Mouse (Mus musculus) CD4-positive, CD25-positive, alpha-beta regulatory T cell, adult 2 months (primary cell): Measurements from ENCODE around the gene Tcf25.

Source experiments
- DNase-seq: peaks from one replicate; pipeline ENCODE4 v3.0.0-alpha.2; 2012; ENCODE audit warnings: low read depth, low spot score

Gene Tcf25

DNA sequence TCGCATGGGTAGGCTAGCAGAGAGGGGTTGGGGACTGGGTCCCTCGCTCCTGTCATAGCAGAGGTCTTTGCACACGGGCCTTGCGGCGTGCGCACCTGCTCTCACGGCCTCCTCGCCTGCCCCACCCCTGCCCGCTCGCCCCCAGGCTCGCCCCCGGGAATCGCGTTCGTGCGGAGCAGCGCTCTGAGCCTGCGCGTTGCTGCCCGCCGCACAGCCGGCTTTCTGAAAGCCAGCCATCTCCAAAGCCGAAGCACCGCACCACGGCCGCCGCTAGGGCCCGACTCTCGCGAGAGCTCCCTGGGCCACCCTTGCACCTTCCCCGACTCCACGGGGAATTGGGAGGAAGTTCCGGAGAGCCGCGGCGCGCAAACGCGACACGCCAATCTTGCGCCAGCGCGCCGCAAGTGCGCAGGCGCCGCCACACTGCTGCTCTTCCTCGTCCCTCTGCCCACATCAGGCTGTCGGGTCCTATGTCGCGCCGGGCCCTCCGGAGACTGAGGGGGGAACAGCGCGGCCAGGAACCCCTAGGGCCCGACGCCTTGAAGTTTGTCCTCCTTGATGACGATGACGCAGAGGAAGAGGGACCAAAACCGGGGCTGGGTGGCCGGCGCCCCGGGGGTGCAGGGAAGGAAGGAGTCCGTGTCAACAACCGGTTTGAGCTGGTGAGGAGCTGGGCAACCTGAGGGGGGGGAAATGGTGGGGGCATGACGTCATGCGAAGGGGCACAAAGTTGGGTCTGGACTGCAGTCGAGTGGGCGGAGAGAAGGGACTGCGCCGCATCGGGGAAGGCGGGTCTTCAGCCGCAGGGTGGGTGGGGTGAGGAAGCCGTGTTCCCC, at the start of gene Tcf25:
TSS of gene Tcf25 (plus strand) at position 351 of the 836 bp plus-strand sequence.
- peak; percentile 98 for DNase-seq

DNA sequence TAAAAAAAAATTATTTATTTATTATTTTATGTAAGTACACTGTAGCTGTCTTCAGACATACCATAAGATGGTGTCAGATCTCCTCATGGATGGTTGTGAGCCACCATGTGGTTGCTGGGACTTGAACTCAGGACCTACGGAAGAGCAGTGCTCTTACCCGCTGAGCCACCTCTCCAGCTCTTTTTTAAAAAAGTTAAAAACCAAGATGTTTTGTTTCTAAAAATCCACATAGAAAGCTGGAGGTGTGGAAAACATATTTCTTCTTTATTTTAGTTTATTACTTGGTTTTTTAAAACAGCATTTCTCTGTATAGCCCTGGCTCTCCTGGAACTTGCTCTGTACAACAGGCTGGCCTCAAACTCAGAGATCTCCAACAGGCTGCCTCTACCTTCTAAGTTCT, 45.0 kb upstream of the Tcf25 start:
- DNase-seq: no peak

DNA sequence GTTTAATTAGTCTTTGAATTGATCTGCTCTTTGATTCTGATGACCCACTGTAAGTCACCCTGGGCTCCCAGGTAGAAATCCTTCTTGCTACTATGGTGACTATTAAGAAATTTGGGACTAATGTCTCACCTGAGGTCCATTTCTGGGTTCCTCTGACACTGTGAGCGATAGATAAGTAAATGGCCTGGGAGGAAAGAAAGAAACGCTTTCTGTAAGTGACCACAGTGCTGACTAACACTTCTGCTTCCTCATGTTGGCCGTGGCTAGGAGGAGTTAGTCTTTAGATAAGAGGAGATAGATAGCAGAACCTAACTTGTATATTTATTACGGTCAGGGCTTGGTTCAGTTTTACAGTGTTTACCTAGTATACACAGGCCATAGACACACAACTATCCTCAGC, 44.2 kb upstream of the Tcf25 start:
- DNase-seq: no peak

DNA sequence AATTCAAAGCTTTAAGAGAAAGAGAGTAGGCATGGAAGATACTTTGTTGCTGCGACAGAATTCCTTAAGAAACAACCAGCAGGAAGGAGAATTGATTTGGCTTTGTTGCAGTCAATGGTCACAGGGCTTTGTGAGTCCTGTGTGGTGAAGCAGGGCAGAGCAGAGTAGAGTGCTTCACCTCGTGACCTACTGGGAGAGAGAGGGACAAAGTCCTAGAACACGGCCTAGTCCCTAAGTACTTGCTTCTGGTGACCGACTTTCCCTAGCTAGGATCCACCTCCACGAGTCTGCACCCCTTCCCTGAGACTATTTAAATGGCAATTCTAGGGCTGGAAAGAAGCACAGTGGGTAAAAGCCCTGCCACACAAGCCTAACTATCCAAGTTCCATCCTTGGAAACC, 43.6 kb upstream of the Tcf25 start:
- DNase-seq: no peak

DNA sequence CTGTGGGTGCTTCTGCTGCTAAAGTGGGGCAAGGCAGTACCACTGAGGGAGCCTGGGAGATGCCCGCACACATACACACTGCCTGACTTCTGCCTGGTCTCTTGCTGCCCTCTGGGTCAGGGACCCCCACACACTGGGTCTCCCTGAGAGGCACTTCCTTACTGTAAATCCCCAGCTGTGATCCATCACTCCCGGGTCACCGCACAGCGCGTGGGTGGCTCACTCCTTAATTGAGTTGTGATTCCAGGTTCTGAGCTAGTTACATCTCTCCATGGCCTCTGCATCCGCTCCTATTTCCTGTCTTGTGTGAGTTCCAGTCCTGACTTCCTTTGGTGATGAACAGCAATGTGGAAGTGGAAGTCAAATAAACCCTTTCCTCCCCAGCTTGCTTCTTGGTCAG, 42.9 kb upstream of the Tcf25 start:
- DNase-seq: no peak

DNA sequence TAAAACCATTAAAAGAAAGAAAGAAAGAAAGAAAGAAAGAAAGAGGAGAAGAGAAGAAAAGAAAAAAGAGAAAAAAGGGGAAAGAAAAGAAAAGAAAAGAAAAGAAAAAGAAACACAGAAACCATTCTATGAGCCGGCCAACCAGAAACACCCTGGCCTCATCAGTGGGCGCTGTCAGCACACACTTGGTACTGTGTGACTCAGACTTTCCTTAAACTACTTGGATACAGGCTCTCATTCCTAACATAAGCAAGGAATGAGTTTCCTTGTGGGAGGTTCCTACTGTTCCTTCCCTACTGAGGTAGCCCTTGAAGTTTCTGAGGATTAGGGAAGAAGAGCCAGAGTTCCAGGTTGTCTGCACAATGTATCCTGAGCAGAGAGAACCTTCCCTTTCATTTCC, 42.3 kb upstream of the Tcf25 start:
- DNase-seq: no peak

DNA sequence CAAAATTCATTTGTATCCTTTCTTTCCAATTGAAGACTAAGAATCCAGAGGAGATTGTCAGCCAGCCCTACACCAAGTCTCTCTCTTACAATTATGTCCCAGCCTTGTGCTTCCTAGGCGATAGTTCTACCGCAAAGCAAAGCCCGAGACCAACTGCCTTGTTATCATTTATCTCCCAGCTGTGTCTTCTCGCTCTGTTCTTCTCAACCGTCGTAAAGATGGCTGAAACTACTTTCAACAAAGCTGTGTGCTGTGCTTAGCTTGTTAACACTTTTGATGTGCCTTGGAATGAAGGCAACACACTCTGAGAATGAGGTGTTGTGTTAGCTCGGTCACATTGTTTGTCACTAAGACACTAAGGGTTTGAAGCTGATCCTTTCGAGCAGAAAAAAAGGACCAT, 41.7 kb upstream of the Tcf25 start:
- DNase-seq: no peak

DNA sequence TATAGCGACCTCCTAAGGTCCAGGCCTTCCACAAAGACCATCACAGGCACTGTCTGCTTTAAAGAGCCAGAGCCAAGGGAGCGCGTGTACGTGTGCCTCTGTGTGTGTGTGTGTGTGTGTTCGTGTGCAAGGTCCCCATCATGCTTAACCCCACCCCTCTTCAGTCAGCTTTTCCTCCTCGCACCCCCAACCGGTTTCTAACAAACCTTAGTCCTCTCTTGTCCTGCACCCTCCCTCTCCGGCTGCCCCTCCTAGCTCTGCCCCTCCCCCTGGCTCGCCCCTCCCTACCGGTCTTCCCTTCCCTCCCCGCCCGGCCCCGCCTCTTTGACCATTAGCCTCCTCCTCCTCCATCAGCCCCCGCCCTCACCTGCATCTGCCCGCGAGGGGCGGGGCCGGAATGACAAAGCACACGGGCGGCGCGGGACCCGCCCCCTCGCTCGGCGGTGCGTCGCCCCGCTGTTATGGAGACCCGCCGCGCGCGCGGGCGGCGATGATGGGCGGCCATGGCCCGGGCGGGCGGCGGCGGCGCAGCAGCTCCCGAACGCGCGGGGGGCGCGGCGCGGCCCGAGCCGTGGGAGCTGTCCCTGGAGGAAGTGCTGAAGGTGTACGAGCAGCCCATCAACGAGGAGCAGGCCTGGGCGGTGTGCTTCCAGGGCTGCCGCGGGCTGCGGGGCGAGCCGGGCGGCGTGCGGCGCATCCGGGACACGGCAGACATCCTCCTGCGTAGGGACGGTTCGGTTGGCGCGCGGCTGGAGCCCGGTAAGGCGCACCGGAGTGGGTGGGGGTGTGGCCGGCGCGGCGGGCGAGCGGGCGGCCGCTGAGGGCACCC, 41.1 kb upstream of the Tcf25 start, which contains the start of gene Spire2:
TSS of gene Spire2 (plus strand) at position 452 of the 829 bp plus-strand sequence.
- DNase-seq: peak; percentile 87

DNA sequence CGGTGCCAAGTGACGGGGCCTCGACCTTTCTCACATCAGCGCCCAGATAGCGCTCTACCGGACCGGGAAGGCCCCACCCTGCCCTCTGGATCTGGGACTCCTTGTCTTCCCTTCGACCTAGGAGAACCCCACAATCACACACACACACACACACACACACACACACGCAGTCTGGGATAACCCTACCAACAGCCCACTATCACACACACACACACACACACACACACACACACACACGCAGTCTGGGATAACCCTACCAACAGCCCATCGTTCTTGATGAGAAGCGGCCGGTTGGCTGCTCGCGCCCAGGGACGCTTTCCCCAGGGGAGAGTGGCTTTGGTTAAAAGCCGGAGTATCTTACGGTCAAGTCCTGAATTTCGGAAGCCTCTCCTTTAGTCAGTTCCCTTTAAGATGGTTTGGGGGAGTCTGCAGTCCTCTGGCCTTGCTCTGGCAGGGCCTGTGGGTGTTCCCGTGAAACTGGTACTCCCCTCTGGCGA, 40.4 kb upstream of the Tcf25 start:
- DNase-seq: no peak

DNA sequence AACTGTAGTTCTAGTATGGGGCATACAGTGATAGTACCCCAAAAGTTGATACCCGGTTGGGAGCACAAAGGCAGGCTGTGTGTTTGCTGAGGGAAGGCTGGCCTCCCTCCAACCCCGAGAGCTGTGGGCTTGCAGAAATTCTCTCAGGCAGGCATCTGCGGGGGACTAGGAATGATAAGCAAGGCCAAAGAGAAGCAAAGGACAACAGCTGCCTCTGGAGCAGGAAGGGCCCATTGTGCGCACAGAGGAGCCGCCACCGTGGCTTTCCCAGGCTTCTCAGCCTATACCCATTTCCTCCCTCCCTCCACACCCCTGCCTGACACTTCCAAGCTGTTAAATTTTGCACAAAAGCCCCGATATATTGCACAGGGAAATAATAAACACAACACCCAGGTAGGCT, 39.7 kb upstream of the Tcf25 start:
- no peak for DNase-seq

DNA sequence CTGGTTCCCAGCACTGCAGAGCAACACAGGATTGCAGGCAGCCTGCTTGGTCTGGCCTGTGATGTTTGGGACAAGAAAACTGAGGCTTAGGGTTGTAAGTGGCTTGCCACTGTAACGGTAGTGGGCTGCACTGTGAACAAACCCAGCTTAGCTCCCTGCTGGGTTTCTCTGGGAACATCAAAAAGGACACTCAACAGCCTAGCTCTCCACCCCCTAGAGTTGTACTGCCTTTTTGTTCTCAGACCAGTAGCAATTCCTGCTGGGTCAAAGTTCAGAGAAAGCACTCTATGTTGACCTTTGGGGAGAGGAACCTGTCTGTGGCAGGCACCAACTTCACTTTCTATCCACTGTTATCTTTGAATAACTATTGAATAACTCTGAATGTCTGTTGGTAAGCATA, 39.1 kb upstream of the Tcf25 start:
- no peak for DNase-seq

DNA sequence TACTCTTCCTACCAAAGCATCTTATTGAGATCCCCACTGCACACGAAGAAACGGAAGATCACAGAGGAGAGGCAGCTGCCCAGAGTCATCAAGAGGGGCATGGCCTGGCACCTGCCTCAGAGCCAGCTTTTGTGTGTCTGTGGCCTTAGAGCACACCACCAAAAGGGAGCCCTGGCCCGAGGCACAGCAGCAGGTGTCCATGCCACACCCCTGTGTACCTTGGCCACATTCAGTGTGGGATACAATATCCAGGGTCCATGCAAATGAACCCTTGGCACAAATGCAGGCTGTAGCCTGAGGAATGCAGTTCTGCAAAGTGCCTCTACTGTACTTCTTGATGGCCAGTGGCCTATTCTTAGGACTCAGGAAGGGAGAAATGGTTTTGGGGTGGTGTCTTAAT, 36.1 kb upstream of the Tcf25 start:
- no peak for DNase-seq

DNA sequence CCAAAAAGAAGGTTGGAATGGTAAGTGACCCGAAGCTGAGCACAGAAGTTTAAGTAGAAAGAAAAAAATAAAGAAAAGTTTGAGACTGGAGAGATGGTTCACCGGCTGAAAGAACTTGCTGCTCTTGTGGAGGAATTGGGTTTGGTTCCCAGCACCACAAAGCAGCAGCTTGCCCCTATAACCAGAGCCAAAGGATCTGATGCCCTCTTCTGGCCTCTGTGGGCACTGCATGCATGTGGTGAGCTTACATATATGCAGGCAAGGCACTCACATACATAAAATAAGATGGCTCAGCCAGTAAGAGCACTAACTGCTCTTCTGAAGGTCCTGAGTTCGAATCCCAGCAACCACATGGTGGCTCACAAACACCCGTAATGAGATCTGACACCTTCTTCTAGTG, 33.5 kb upstream of the Tcf25 start:
- peak; percentile 35 for DNase-seq

DNA sequence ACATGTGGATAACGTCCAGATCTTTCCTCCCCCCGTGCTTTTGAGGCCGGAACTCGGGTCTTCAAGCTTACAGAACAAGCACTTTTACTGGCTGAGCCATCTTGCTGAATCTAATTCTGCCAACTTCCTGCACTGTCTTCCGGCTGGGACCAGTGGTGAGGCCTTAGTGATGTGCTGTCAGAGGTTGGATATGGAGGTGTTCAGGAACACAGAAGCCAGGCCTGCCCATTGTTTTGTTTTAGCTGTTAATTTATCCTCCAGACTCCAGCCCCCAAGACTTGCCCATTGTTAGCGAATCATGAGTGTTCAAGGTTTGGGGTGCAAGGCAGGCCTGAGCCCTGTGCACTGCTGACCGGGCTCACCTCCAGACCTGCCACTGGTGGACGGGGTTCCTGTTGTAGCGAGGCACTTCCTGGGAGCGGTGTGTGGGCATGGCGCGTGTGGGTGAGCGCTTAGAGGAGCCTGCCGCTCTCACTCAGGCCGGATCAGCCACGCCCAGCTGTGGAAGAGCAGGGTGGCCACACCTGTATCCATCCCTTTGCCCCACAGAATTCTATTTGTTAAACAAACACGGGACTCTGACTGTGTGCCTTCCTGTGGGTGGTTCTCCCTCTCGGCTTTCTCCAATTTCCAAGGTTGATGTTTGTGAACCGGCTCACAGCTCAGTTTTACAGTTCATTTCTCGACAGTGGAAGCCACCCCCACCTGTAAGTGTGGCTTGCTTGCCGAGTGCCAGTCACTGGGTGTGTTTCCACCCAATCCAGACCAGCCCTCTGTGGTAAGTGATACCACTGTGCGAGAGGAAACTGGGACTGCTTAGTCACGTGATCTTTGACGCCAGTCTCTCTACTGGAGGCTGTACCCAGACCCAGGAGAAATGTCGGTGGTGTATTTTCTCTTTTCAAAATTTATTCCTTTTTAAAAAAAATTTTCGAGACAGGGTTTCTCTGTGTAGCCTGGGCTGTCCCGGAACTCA, 32.2 kb upstream of the Tcf25 start:
- no peak for DNase-seq

DNA sequence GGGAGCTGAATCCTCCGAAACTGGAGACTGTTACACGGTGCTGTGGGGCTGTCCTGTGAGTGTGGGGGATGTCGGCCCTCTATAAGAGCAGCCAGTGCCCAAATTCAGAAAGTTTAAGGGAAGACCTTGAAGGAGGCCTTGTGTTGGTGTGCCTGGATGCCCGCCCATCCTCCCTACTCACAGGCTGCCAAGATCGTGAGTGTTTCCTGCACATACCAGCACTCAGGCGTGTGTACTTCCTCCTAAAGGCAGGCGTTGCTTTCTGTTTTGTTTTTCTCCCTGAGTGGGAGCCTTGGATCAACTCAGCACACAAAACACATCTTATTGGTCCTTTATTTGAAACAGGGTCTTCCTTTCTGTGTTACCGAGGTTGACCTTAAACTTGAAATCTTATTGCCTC, 31.3 kb upstream of the Tcf25 start:
- DNase-seq: no peak

DNA sequence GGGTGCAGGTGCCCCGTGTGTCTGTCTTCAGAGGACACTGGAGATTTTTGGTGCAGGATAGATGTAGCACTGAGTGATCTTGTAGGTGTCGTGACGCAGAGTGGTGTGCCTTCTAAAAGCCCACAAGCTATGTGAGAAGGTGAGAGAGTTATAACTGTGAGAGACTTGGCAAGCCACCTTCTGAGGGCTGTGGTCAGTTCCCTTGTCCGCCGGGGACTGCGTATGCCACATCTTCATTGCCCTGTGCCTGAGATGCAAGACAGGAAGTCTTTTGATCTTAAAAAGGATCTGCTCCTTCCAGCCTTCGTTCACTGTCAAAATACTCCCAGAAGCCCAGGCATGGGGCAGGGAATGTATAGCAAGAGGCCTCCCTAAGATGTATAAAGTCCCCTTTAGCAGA, 30.6 kb upstream of the Tcf25 start:
- DNase-seq: no peak

DNA sequence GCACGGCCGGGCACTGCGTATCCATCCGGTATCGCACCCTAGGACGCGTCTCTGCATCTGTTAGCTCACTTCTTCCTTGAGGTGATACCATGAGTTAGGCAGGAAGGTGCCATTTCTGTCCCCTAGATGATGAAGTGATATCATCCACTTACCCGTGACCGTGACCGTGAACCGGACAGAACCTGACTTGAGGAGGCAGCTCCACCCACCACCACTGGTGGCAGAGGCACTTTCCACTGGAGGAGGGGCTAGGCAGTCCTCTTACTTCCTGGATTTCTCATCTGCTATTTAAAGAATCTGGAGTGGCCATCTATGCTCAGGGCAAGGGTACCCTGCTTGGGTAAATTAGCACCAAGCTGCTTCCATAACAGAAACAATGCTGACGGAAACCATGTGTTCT, 30.1 kb upstream of the Tcf25 start:
- DNase-seq: no peak

DNA sequence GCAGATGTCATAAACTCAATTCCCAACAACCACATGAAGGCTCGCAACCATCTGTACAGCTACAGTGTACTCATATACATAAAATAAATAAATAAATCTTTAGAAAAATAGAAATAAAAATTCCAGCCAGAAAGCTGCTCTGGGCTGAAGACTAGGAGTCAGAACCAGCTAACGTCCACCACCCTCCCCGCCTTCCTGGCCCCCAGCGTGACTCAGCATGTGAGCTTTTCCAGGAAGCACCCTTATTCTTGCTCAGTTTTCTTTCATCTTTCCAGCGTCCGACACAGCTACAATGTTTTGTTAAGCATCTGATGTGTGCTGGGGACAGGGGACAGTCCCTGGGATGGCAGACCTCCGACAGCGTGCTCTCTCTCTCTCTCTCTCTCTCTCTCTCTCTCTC, 28.4 kb upstream of the Tcf25 start:
- DNase-seq: no peak

DNA sequence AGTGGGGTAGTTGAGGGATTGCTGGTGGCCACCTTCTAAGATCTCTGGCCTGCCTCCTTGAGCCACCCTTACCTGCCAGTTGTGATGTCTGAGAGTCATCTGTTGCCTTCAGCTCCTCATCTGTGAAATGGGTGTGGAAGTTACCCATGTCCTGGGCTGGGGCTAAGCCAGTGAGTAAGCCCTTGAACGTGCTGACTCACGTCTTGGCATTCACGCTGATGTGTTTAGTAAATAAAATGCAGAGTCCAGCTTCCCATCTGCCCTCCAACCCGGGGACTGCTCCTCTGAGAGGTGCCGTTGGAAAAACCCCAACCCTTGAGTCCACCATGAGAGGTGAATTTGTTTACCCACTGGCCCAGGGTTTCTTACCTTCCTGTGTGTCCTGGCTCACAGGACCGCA, 27.7 kb upstream of the Tcf25 start:
- no peak for DNase-seq

DNA sequence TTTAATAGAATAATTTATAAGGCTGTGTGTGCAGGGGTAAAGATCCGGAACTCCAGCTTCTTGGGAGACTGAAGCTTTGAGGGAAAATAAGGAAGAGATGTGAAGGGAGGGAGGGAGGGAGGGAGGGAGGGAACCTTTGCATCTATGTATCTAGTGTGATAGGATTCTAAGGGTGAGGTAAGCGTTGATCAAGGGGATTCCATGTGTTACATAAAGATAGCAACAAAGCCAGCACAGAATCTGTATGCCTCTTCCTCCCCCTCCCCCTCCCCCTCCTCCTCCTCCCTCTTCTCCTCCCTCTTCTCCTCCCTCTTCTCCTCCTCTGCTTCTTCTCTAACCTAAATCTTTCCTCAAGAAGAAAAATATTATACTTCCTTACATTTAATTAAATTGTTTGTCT, 26.3 kb upstream of the Tcf25 start:
- no peak for DNase-seq

DNA sequence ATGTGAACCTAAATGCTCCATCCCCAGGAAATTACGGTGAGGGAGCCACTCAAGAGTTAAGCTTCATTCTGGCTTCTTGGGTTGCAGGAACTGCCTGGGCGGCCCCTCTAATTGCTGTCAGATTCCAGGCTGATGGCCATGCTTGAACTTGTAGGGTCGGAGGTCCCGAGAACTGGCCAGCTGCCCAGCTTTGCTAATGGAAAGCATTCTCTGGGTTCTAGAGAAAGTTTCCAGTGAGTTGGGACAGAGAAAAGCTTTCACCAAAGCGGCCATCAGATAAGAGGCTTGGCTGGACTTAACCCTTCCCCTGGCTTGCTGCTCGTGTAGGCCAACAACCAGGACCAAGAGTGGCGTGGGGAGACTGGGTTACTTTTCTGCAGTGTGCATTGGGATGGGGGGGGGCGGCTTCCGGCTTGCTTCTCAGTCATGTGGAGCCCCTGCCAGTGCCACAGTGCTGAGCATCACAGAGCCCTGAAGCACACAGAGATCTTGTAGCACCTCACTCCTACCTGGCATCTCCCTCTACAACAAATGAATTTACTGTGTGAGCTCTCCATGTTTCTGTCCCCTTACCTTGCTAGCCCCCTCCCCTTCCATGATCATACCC, 25.2 kb upstream of the Tcf25 start:
- DNase-seq: no peak
